Mouse (Mus musculus) urinary bladder, postnatal 14 days (tissue): Measurements from ENCODE around the gene Msrb3.

Source experiments
- DNase-seq: peaks from one replicate; pipeline ENCODE4 v3.0.0; 2021; ENCODE audit warnings: low spot score

The Msrb3 gene

DNA sequence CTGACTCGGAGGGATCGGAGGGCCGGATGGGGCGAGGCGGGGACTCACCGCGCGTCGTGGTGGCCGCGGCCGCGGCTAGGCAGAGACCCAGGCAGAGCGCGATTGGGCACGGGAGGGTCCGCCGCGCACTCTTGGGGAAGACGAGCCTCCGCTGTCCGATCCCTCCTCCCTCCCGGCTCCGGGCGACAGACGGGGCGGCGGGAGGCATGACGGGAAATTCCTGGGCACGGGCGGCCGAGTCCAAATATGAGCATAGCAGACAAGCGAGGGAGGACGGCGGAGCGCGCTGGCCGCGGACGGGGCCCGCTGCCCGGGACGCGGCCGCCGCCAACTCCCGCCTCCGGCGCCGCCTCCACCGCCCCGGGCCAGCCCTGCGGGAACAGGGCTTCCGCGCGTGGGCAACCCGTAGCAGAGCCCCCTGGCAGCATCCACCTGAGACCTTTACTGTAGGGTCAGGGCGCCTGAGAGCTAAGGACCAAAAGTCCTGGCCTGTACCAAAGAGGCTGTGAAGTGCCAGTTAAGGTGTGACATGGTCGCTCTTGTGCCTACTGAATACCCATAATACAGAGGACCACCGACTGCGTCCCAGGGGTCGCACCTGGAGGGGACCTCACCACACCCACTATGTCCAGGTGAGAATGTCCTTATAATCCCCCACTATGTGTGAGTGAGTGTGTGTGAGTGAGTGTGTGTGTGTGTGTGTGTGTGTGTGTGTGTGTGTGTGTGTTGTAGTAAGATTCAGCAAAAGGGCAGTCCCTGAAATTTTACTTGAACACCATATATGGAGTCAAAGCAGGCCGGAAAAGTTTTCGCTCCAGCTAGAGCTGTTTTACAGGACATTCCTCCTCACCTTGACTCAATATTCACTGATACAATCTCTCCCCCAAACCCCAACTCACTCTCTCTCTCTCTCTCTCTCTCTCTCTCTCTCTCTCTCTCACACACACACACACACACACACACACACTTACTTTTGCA, at the start of gene Msrb3:
TSS of gene Msrb3 (minus strand) at position 317 of the 978 bp plus-strand sequence.
- DNase-seq = peak; percentile 85

- no peak for DNase-seq
Observed at GRCm38 (mm10) chr10:120948461-120948860, 49.6 kb upstream of the Msrb3 start.

DNA sequence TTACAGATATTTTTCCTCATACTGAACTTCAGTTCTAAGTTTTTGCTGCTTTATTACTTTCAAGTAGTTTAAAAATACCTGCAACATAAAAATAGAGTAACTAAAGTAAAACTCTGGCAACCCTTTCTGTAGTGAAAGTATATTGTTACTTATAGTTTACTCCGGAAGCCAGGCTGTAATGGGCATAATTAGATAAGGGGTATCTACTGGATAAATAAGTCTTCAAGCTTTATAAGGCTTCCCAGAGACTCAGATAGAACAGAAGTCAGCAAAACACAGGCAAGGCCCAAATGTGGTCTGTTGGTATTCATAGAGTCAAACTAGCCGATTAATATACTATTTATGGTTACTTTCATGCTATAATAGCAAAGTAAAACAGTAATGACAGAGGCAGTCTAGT, 48.9 kb upstream of the Msrb3 start:
- DNase-seq = no peak

- no peak for DNase-seq
Observed at GRCm38 (mm10) chr10:120946847-120947246, 47.9 kb upstream of the Msrb3 start.

GRCm38 (mm10) chr10:120938904-120939208, 40.0 kb upstream of the Msrb3 start:
- DNase-seq = no peak

- peak; percentile 37 for DNase-seq
Observed at GRCm38 (mm10) chr10:120938077-120938903, 39.4 kb upstream of the Msrb3 start.

GRCm38 (mm10) chr10:120929536-120929935, 30.6 kb upstream of the Msrb3 start:
- no peak for DNase-seq

DNA sequence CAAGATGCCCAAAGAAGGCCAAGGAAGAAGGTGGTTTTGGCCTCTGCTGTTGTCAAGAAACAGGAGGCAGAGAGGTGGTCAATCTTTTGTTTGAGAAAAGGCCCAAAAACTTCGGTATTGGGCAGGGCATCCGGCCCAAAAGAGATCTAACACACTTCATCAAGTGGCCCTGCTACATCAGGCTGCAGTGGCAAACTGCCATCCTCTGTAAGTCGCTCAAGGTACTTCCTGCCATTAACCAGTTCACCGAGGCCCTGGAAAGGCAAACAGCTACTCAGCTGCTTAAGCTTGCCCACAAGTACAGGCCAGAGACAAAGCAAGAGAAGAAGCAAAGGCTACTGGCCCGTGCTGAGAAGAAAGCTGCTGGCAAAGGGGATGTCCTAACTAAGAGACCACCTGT, 29.3 kb upstream of the Msrb3 start:
- DNase-seq = no peak

DNA sequence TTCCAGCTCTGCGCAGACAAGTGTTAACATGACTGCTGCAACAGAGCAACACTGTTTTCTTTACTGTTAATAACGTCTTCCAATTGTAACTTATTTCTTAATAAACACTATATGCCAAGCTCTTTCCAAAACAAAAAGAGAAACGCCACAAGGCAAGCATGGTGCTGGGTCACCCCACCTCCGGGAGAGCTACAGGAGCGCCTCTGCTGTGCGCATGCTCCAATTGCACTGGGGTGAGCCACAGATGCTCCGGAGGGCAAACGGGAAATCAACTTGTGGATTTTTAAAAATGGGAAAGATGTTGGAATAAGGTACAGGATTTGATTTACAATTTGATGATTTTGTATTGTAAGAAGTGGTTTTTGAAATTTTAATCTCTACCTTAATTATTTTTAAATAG, 27.3 kb upstream of the Msrb3 start:
- DNase-seq = no peak

DNA sequence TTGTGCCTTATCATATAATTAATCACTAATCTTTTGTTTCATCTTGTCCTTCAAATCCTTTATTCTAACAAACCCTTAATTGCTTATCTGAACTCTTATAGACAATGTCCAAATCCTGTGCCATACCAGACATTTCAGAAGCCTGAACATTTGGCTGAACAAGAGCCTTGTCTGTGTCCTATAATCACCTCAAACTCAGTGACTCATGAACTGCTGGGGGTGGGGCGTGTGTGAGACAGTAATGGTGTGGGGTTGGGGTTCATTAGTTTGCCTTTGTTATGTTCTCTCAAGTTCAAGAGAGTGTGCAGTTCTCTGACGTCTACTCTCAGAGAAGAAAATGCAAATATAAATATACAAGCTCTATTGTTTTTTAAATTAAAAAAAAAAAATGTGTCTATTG, 22.6 kb upstream of the Msrb3 start:
- DNase-seq = no peak

GRCm38 (mm10) chr10:120920604-120921003, 21.7 kb upstream of the Msrb3 start:
- no peak for DNase-seq

GRCm38 (mm10) chr10:120916250-120916649, 17.3 kb upstream of the Msrb3 start:
- DNase-seq = no peak

- DNase-seq = no peak
Observed at GRCm38 (mm10) chr10:120914948-120915631, 16.2 kb upstream of the Msrb3 start.

DNA sequence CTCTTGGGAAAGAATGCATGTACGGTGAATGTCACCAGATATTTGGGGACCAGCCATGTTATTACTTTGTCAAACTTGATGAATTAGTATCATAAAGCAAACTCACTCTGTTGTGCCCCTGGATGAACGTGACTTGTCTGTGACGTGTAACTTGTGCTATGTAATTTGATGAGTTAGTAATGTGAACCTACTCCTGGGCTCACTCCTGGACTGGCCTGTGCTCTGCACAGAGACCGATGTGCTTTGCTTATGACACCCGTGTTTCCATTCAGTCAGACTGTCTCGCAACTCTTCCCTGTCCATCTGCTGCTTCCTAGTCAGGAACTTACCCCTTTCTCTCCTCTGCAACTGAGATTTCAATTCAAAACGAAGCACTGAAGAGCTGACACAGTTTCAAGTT, 15.4 kb upstream of the Msrb3 start:
- DNase-seq = no peak

DNA sequence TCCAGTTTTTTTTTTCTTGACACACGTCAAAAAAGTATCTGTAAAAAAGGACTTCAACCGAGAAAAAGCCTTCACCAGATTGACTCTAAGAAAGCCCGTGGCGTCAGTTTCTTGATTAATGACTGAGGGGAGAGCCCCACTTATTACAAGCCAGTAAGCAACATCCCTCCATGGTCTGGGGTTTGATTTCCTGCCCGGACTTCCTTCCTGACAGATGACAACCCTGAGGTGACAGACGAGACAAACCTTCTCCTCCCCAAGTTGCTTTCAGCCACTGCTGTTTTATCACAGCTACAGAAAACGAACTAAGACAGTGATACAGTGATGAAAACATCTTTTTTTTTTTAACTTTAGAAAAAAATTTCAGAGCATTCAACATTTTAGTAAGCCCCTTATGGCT, 14.9 kb upstream of the Msrb3 start:
- no peak for DNase-seq

DNA sequence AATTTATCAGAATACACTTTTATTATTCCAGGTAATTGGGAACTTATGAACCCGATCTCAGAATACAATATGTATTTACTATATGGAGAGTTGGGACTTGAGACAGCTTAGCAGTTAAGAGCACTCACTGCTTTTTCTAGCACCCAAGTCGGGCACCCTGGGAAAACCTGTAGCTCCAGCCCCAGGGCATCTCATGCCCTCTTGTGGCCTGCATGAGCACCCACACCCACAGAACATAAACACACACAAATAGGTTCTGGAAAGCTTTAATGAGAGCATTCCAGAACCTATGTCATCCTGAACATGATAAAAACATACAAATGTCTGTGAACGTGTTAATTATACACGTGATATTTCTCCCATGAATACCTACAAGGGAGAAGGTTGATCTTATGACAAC, 13.1 kb upstream of the Msrb3 start:
- no peak for DNase-seq

GRCm38 (mm10) chr10:120908776-120909574, 10.1 kb upstream of the Msrb3 start:
- DNase-seq = no peak

GRCm38 (mm10) chr10:120904676-120905075, 5.8 kb upstream of the Msrb3 start:
- no peak for DNase-seq

- DNase-seq = no peak
Observed at GRCm38 (mm10) chr10:120903843-120904468, 5.1 kb upstream of the Msrb3 start.

DNA sequence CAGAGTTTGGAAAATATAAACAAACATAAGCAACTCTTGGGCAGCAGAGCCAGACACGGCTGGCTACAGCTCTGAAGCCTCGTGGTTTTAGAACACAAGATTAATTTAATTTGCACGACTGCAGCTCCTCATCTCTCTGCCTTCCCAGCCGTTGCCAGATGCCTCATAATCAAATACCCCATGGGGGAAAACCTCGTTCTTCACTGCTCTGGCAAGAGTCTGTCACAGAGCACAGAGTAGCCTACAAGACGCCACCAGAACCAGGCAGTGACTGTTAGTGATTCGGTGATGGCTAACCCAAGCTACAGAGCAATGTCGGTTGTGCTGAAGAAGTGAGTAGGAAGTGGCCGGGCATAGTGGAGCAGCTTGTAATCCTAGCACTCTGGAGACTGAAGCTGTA, 2.8 kb upstream of the Msrb3 start:
- DNase-seq = no peak

DNA sequence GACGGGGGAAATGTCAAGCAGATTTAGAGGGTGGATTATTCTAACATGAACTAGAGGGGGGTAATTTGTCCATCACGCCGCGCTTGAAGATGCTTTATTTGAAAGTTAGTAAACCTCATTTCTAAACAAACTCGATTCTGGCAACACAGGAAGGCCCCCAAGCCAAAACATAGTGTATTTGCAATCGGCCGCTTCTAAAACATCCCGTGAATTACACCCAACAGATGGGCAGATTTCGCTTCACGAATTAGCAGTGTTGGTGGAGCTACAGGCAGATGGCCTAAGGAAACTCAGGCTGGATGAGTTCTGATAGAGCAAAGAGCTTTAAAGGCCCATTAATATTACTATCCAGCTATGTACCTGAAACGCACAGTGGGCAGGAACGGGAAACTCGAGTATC, 1.2 kb upstream of the Msrb3 start:
- DNase-seq = no peak
